Comparison of ENCODE assay signal across 29 mouse cellular contexts in the genomic region with DNA sequence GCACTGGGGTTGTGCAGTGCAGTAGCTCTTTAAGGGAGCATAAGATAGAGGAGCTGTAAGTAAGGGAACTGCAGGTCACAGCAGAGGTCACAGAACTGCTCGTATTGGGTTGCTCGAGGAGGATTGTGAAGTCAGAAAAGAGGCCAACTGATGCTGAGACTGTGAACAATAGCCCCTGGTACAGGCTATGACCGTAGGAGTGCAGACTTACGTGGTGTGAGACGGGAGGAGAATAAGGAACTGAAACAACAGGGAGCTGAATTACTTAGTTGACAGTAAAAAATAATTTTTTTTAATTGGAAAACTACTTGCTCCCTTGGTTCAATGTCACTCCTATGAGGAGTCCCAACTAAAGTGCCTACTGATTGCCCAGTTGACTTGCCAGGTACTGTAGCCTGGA. TPM values are rescaled to one million over a fixed set of nuclear protein-coding genes. Genes with fewer than 3 reads are reported as not detected.
"Had no signal": no experiment of that assay in that cellular context is flagged by ENCODE, and none has a peak within 500 bp of the region (broad histone marks: within the 10 kb centered on the region; RNA-seq: fewer than 3 reads in every experiment).

No protein-coding gene starts in this region.

- H3K9ac ChIP-seq: limb, embryonic 12.5 days; limb, embryonic 15.5 days; liver, embryonic 14.5 days; liver, postnatal 0 days; lung, embryonic 14.5 days; midbrain, embryonic 12.5 days; midbrain, embryonic 15.5 days; neural tube, embryonic 12.5 days had no signal

- H3K4me1 ChIP-seq: limb, embryonic 12.5 days; limb, embryonic 15.5 days; midbrain, embryonic 12.5 days; midbrain, embryonic 15.5 days; neural tube, embryonic 12.5 days had no signal

- H3K4me2 ChIP-seq: limb, embryonic 12.5 days; limb, embryonic 15.5 days; liver, embryonic 11.5 days; lung, embryonic 14.5 days; midbrain, embryonic 12.5 days; midbrain, embryonic 15.5 days; neural tube, embryonic 12.5 days had no signal

- H3K27me3 ChIP-seq: limb, embryonic 12.5 days; limb, embryonic 15.5 days; midbrain, embryonic 12.5 days; midbrain, embryonic 15.5 days; neural tube, embryonic 12.5 days had no signal

- H3K27ac ChIP-seq: limb, embryonic 12.5 days; limb, embryonic 15.5 days; liver, embryonic 14.5 days; macrophage; midbrain, embryonic 12.5 days; midbrain, embryonic 15.5 days; neural tube, embryonic 12.5 days had no signal

- H3K36me3 ChIP-seq: limb, embryonic 12.5 days; limb, embryonic 15.5 days; midbrain, embryonic 12.5 days; midbrain, embryonic 15.5 days; neural tube, embryonic 12.5 days had no signal

- H3K4me3 ChIP-seq: limb, embryonic 12.5 days; limb, embryonic 15.5 days; midbrain, embryonic 12.5 days; midbrain, embryonic 15.5 days; neural tube, embryonic 12.5 days had no signal

- ATAC-seq: liver, postnatal 0 days; lung, postnatal 0 days; midbrain, embryonic 15.5 days had no signal

- H3K9me3 ChIP-seq: limb, embryonic 12.5 days; limb, embryonic 15.5 days; midbrain, embryonic 12.5 days; midbrain, embryonic 15.5 days; neural tube, embryonic 12.5 days had no signal

- DNase-seq: kidney, adult 18-20 months; kidney, adult 9 months; kidney, postnatal 14 days; kidney, postnatal 4 days; left cerebral cortex, postnatal 4 days; liver, postnatal 0 days; lung, embryonic 14.5 days; right cerebral cortex, adult 18-20 months; right cerebral cortex, postnatal 25 days; thymus, adult 18-20 months; thymus, postnatal 36 days had no signal

RNA-seq across cellular contexts. Expression of gene Mael, which starts 34.4 kb away (rescaled TPM):
- total RNA-seq: layer of hippocampus, adult 18-20 months; layer of hippocampus, postnatal 14 days; left cerebral cortex, adult 8-10 months; left cerebral cortex, postnatal 14 days; megakaryocyte-erythroid progenitor cell, adult 5-6 weeks; neutrophil, adult 5-6 weeks had no signal
- polyA plus RNA-seq: limb, embryonic 12.5 days; liver, embryonic 11.5 days; liver, embryonic 14.5 days; liver, postnatal 0 days; lung, embryonic 14.5 days; lung, postnatal 0 days; macrophage; midbrain, embryonic 15.5 days; neural tube, embryonic 12.5 days; spleen, adult 2 months; stomach, embryonic 16.5 days; urinary bladder, adult 2 months had no signal

RNA-seq across cellular contexts. Expression of gene Ildr2, which starts 49.8 kb away (rescaled TPM):
- total RNA-seq: megakaryocyte-erythroid progenitor cell, adult 5-6 weeks; neutrophil, adult 5-6 weeks had no signal
- polyA plus RNA-seq: macrophage had no signal
